Mouse (Mus musculus) right cerebral cortex, postnatal 36 days (tissue): ENCODE results near the gene Gm960.
"Not testable (repeated sequence)": the region's sequence is repeated elsewhere in the genome, so short reads cannot be mapped to it uniquely, and the experiment has no call there.

Experiments used
- DNase-seq, 2 experiments: peaks; one replicate each; pipeline ENCODE4 v3.0.0; 2022; ENCODE audit warnings: low spot score in 2 of 2, mixed read lengths in 1 of 2

Gm960 gene

DNA sequence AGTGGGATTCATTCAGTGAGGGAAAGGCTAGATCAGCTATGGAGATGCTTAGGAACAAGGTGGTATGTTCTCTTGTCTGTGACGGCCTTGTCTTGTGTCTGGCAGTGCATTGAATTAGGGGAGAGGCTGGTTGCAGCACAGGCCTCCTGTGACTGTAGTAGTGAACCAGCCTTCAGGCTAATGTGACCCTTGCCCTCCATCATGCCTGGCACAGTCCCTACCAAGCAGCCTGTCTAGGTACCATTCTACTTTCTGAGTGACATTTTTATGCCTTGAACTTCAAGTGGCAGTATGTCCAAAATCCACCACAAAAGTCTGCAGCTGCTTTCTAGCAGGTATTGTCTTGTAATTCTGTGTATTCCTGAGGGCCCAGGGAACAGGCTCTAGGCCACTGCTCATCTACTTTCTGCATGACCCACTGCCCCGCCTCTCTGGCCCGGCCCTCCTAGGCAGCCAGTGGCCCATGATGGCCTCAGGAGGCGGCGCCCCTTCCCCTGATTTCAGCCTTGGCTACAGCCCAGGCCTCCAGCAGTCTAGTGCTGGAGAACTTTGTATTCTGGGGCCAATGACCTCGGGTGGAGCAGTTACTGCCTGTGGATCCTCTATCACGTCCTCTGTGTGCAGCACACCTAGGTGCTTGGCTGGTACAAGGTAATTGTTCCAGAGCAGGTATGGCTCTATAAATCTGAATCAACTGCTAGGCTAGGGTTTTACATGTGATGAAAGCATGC, 104.5 kb downstream of the Gm960 start:
- no peak for DNase-seq

DNA sequence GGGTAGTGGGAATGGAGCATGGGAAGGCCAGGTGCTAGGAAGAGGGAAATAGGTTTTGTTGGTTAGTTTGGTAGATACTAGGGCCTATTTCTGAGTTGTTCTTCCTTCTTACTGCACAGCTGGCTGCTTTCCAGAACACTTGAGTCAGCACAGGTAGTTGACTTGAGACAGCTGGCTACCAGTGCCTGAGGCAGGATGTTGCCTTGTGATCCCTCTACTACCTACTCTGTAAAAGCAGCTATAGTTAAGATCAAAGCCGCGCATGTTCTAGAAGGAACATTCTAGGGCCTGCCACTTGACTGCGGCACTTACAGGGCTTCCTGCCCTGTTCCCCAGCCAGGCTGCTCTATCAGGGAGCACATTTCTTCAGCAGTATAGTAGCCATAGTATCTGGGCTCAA, 108.4 kb downstream of the Gm960 start:
- no peak for DNase-seq

DNA sequence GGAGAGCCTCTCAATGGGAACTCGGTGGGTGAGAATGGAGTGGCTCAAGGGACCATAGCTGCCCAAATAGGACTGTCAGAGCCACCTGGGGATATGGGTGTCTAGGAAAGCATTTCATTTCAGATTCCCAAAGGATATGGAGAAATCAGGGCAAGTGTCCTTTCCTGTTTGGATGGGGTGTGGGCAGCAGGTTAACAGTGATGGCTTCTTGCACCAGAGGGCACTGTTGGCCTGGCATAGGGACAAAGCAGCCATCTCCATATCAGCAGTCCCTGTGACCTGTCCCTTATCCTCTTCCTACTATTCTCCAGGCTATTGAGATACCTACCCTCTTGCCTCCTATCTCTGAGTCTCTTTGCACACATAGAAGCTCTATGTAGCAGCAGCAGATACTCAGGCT, 109.4 kb downstream of the Gm960 start:
- no peak for DNase-seq

DNA sequence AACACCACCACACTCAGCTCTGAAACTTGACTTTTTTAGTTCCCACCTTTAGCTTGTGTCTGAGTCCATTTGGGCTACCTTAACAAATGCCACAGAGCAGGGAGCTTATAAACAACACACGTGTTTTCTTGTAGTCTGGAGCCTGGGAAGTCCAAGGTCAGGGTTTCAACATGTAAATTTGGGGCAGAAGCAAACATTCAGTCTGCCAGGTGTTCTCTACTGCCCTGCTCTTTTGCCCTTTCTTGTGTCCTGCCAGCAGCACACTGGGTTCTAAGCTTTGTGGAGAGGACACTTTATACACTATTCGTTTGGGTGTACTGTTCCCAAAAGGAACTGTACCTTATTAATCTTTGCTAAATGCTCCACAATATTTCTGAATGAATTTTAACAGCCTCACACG, 110.0 kb downstream of the Gm960 start:
- DNase-seq: no peak

DNA sequence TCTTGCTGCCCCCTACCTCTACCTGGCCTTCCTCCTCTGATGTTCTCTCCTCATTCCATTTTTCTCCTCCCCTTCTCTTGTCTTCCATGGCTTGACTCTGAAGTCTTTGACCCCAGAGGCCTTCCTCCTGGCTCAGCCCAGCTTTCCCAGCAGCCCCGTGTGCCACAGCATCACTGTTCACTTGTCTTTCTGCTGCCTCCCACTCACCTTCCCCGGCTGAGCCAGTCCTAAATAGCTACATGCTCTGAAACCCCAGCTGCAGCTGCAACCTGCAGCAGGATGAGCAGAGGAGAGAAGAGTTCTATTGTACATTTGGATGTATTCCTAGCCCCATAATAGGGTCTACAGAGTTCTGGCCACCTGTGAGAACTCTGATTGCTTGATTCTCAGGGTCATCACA, 111.0 kb downstream of the Gm960 start:
- DNase-seq: peak; percentile 20 to 69

DNA sequence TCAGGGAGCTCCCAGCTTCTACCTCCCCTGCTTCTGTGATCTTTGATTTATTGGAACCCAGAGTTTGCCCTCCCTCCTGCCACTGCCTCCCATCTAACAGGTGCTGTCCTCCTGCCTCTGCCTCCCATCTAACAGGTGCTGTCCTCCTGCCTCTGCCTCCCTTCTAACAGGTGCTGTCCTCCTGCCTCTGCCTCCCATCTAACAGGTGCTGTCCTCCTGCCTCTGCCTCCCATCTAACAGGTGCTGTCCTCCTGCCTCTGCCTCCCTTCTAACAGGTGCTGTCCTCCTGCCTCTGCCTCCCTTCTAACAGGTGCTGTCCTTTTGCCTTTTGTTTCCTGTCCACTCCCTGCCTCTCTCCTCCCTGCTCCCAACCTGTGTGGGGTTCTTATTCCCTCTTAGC, 111.7 kb downstream of the Gm960 start:
- not testable (repeated sequence) for DNase-seq

DNA sequence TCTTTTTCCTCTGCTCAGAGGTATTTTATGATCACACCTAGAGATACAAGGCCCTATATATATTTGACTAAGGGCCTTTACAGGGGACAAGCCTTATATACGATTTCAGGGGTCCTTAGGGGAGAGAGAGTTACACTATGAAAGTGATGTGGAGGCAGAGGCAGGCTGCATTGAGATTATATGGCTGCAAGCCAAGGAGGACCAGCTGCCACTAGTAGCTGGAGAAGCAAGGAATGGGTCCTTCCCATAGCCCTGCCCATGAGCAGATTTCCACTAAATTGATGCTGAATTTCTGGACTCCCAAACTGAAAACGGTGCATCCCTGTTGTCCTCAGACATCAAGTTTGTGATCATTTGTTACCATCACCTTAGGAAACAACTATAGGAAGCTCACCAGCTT, 114.6 kb downstream of the Gm960 start:
- no peak for DNase-seq

DNA sequence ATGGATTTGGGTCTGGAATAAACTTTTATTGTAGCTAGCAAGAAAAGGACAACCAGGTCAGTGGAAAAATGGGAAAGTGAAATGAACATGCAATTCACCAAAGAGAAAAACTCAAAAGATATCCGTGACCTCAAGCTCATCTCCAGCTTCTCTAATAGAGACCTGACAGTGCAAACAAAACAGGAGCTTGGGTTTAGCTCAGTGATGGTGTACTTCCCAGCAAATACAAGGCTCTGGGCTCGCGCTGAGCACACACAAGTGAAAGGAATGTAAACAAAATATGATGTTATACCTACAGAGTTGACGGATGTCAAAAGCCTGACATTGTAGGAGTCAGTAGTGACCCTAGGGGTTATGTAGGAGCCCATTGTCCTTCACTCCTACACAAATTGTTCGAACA, 119.2 kb downstream of the Gm960 start:
- DNase-seq: no peak

DNA sequence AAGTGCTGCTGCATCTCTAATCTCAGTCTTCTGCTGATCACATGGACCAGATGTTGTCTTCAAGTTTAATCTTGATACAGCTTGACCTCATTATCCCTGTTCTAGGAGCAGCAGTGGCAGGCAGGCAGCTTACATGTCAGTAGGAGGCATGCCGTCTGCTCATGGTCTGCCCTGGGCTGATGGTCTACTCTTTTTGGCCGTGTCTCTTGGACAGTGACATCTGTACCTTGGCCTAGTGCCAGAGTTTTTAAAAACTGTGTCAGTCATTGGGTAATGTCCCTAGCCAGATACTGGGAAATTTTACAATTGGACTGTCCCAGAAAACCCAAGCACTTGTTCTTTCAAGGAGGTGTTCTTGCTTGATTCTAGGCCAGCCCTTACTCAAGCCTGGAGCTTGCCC, 119.7 kb downstream of the Gm960 start:
- DNase-seq: no peak
